Mouse (Mus musculus): ENCODE measurements around the gene S100a6.

DNA sequence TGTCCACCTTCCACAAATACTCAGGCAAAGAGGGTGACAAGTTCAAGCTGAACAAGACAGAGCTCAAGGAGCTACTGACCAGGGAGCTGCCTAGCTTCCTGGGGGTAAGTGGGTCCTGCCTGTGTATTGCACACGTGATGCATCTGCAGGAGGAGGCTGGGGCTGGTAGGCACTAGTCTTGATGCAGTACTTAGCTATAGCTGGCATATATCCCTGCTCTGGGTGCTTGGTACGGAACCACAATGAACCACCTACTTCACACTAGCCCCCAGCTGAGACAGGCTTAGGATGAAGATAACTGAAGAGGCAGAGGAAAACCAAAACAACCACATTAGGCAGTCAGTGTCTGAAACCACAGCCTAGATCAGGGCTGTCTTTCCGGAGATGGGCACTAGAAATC lies 7.6 kb upstream of the S100a6 start:
- TF ChIP-seq CTCF (IDR thresholded peaks at IDR 0.05; ENCODE audit: borderline replicate concordance, insufficient read depth, low read length) (no peak), POLR2A (IDR thresholded peaks at IDR 0.05; ENCODE audit: low read depth, low read length) (no peak)

Data from embryonic fibroblast, embryonic 13.5 days (primary cell).